Mouse (Mus musculus) MEL (cell line): ENCODE measurements around the gene Ctc1. TPM values are rescaled to one million over a fixed set of nuclear protein-coding genes. Genes with fewer than 3 reads are reported as not detected.

Source experiments
- DNase-seq: peaks from one replicate; pipeline ENCODE4 v3.0.0; 2011; ENCODE audit warnings: low read depth, low spot score
- H3K27ac ChIP-seq: 2 replicates; pipeline ENCODE4 v1.5.1; 2012; ENCODE audit warnings: low read depth, mild to moderate bottlenecking, control low read depth, low read length, moderate library complexity; ENCODE audit not compliant: control insufficient read depth
- H3K27me3 ChIP-seq, 2 experiments: fragments of 150-350 bp in 1 of 2; sonication (generic) in 1 of 2; 2 replicates each; pipeline ENCODE4 v1.6.1; 2012; ENCODE audit warnings: low read length in 2 of 2, mild to moderate bottlenecking in 2 of 2, improper control_type of control experiment in 1 of 2, moderate library complexity in 1 of 2; ENCODE audit not compliant: insufficient read depth in 2 of 2, control insufficient read depth in 1 of 2
- H3K36me3 ChIP-seq, 2 experiments: 2 replicates each; pipeline ENCODE4 v1.6.1; 2012 to 2014; ENCODE audit warnings: low read length in 2 of 2, improper control_type of control experiment in 1 of 2, inconsistent platforms in 1 of 2, mild to moderate bottlenecking in 1 of 2; ENCODE audit not compliant: insufficient read depth in 2 of 2, control insufficient read depth in 1 of 2
- H3K4me1 ChIP-seq, 2 experiments: fragments of 150-350 bp in 1 of 2; sonication (generic) in 1 of 2; 2 replicates each; pipeline ENCODE4 v1.6.1; 2012; ENCODE audit warnings: low read length in 2 of 2, improper control_type of control experiment in 1 of 2, mild to moderate bottlenecking in 1 of 2; ENCODE audit not compliant: insufficient read depth in 2 of 2, control insufficient read depth in 1 of 2
- H3K4me3 ChIP-seq, 2 experiments: fragments of 150-350 bp in 1 of 2; sonication (generic) in 1 of 2; 2 replicates each; pipeline ENCODE4 v1.5.1; 2012; ENCODE audit warnings: low read depth in 2 of 2, low read length in 2 of 2, mild to moderate bottlenecking in 2 of 2, moderate library complexity in 2 of 2, control low read depth in 1 of 2, improper control_type of control experiment in 1 of 2; ENCODE audit not compliant: control insufficient read depth in 1 of 2, insufficient read depth in 1 of 2
- H3K79me2 ChIP-seq: 2 replicates; pipeline ENCODE4 v1.6.1; 2012; ENCODE audit warnings: mild to moderate bottlenecking, low read length, moderate library complexity; ENCODE audit not compliant: control insufficient read depth, poor library complexity, insufficient read depth
- H3K9ac ChIP-seq: 2 replicates; pipeline ENCODE4 v1.6.1; 2012; ENCODE audit warnings: low read depth, mild to moderate bottlenecking, control low read depth, low read length, moderate library complexity; ENCODE audit not compliant: control insufficient read depth, poor library complexity, severe bottlenecking
- H3K9me3 ChIP-seq: fragments of 150-350 bp; sonication (generic); replicated peaks from 2 replicates; pipeline ENCODE4 v1.6.1; 2012; ENCODE audit warnings: mild to moderate bottlenecking, low read length, improper control_type of control experiment, moderate library complexity; ENCODE audit not compliant: insufficient read depth
- CHD1 ChIP-seq: IDR thresholded peaks from 2 replicates; pipeline ENCODE4 v1.6.1; 2012; ENCODE audit warnings: low read depth, mild to moderate bottlenecking, inconsistent platforms, low read length, improper control_type of control experiment
- CHD2 ChIP-seq: IDR thresholded peaks from 2 replicates; pipeline ENCODE4 v1.6.1; 2011; ENCODE audit warnings: low read length, improper control_type of control experiment
- EP300 ChIP-seq, 2 experiments: IDR thresholded peaks; 2 replicates each; pipeline ENCODE4 v1.6.1; 2011; ENCODE audit warnings: improper control_type of control experiment in 2 of 2, low read length in 2 of 2, low read depth in 1 of 2, mild to moderate bottlenecking in 1 of 2
- GABPA ChIP-seq: IDR thresholded peaks from 2 replicates; pipeline ENCODE4 v1.6.1; 2012; ENCODE audit warnings: low read depth, mild to moderate bottlenecking, inconsistent platforms, low read length, improper control_type of control experiment, moderate library complexity
- GATA1 ChIP-seq: IDR thresholded peaks from 2 replicates; pipeline ENCODE4 v1.6.1; 2011; ENCODE audit warnings: low read depth, low read length, improper control_type of control experiment
- HCFC1 ChIP-seq: IDR thresholded peaks from 2 replicates; pipeline ENCODE4 v1.6.1; 2012; ENCODE audit warnings: low read depth, mild to moderate bottlenecking, inconsistent platforms, low read length, improper control_type of control experiment, moderate library complexity
- JUND ChIP-seq: IDR thresholded peaks from 2 replicates; pipeline ENCODE4 v1.6.1; 2011; ENCODE audit warnings: low read depth, mild to moderate bottlenecking, improper control_type of control experiment, low read length
- KAT2A ChIP-seq: conservative IDR thresholded peaks from 2 replicates; pipeline ENCODE4 v1.6.1; 2012; ENCODE audit warnings: low read depth, low read length, improper control_type of control experiment, inconsistent platforms
- MAZ ChIP-seq: IDR thresholded peaks from 2 replicates; pipeline ENCODE4 v1.6.1; 2012; ENCODE audit warnings: low read depth, mild to moderate bottlenecking, inconsistent platforms, low read length, improper control_type of control experiment
- MXI1 ChIP-seq: IDR thresholded peaks from 2 replicates; pipeline ENCODE4 v1.6.1; 2011; ENCODE audit warnings: mild to moderate bottlenecking, low read depth, low read length, improper control_type of control experiment
- MYC ChIP-seq: IDR thresholded peaks from 2 replicates; pipeline ENCODE4 v1.6.1; 2011; ENCODE audit warnings: low read depth, mild to moderate bottlenecking, low read length, improper control_type of control experiment, moderate library complexity
- NRF1 ChIP-seq: IDR thresholded peaks from 2 replicates; pipeline ENCODE4 v1.6.1; 2014; ENCODE audit warnings: low read depth, mild to moderate bottlenecking, inconsistent platforms, low read length, improper control_type of control experiment, moderate library complexity; ENCODE audit not compliant: poor library complexity, insufficient read depth, severe bottlenecking
- POLR2A ChIP-seq, 2 experiments: IDR thresholded peaks; 2 replicates each; pipeline ENCODE4 v1.6.1; 2011 to 2012; ENCODE audit warnings: low read length in 2 of 2, mild to moderate bottlenecking in 2 of 2, control low read depth in 1 of 2, improper control_type of control experiment in 1 of 2, low read depth in 1 of 2, moderate library complexity in 1 of 2; ENCODE audit not compliant: control insufficient read depth in 1 of 2, insufficient read depth in 1 of 2, poor library complexity in 1 of 2
- POLR2AphosphoS2 ChIP-seq: IDR thresholded peaks from 2 replicates; pipeline ENCODE4 v1.6.1; 2011; ENCODE audit warnings: low read length, improper control_type of control experiment
- RAD21 ChIP-seq: IDR thresholded peaks from 2 replicates; pipeline ENCODE4 v1.6.1; 2011; ENCODE audit warnings: mild to moderate bottlenecking, low read depth, low read length, improper control_type of control experiment
- RCOR1 ChIP-seq: IDR thresholded peaks from 2 replicates; pipeline ENCODE4 v1.6.1; 2012; ENCODE audit warnings: low read depth, mild to moderate bottlenecking, inconsistent platforms, low read length, improper control_type of control experiment
- SIN3A ChIP-seq: IDR thresholded peaks from 2 replicates; pipeline ENCODE4 v1.6.1; 2012; ENCODE audit warnings: low read length, improper control_type of control experiment, inconsistent platforms
- SMC3 ChIP-seq: IDR thresholded peaks from 2 replicates; pipeline ENCODE4 v1.6.1; 2011; ENCODE audit warnings: low read depth, low read length, improper control_type of control experiment
- TAL1 ChIP-seq: IDR thresholded peaks from 2 replicates; pipeline ENCODE4 v1.6.1; 2012; ENCODE audit warnings: mild to moderate bottlenecking, inconsistent platforms, low read length, moderate library complexity, mixed read lengths
- TBP ChIP-seq: IDR thresholded peaks from 2 replicates; pipeline ENCODE4 v1.8.0; 2011; ENCODE audit warnings: low read depth, low read length, improper control_type of control experiment
- UBTF ChIP-seq: IDR thresholded peaks from 2 replicates; pipeline ENCODE4 v1.6.1; 2012; ENCODE audit warnings: low read depth, mild to moderate bottlenecking, inconsistent platforms, low read length, improper control_type of control experiment, moderate library complexity, borderline replicate concordance; ENCODE audit not compliant: insufficient read depth
- USF1 ChIP-seq: IDR thresholded peaks from 2 replicates; pipeline ENCODE4 v1.6.1; 2014; ENCODE audit warnings: low read depth, mild to moderate bottlenecking, inconsistent platforms, low read length, improper control_type of control experiment, moderate library complexity
- USF2 ChIP-seq, 2 experiments: IDR thresholded peaks; 2 replicates each; pipeline ENCODE4 v1.6.1; 2011 to 2012; ENCODE audit warnings: improper control_type of control experiment in 2 of 2, low read length in 2 of 2, borderline replicate concordance in 1 of 2, inconsistent platforms in 1 of 2, low read depth in 1 of 2, mild to moderate bottlenecking in 1 of 2; ENCODE audit not compliant: insufficient read depth in 1 of 2
- ZKSCAN1 ChIP-seq: IDR thresholded peaks from 2 replicates; pipeline ENCODE4 v1.6.1; 2012; ENCODE audit warnings: low read depth, mild to moderate bottlenecking, inconsistent platforms, low read length, improper control_type of control experiment, moderate library complexity
- ZMIZ1 ChIP-seq: IDR thresholded peaks from 2 replicates; pipeline ENCODE4 v1.6.1; 2012; ENCODE audit warnings: low read depth, mild to moderate bottlenecking, inconsistent platforms, low read length, improper control_type of control experiment, moderate library complexity
- polyA plus RNA-seq, 2 experiments: library from polyadenylated mRNA; stranded (reverse) in 1 of 2; unstranded in 1 of 2; fragments of >175 nt in 1 of 2; fragments of >200 nt in 1 of 2; gene quantifications; 2 replicates each; pipeline versions ENCODE4 v1.2.1 to v1.2.4; 2012; ENCODE audit warnings: low replicate concordance in 2 of 2, low read depth in 1 of 2; ENCODE audit not compliant: insufficient read length in 2 of 2, insufficient read depth in 1 of 2, missing spikeins in 1 of 2
- total RNA-seq: library from RNA; depleted of rRNA; stranded (reverse); fragments of 300-350 nt; gene quantifications from 2 replicates; pipeline ENCODE4 v1.2.3, GENCODE M21; 2012

Gene Ctc1
- total and polyA plus RNA-seq, 3 experiments: 16.0 to 59.1 TPM; not detected in 1

DNA sequence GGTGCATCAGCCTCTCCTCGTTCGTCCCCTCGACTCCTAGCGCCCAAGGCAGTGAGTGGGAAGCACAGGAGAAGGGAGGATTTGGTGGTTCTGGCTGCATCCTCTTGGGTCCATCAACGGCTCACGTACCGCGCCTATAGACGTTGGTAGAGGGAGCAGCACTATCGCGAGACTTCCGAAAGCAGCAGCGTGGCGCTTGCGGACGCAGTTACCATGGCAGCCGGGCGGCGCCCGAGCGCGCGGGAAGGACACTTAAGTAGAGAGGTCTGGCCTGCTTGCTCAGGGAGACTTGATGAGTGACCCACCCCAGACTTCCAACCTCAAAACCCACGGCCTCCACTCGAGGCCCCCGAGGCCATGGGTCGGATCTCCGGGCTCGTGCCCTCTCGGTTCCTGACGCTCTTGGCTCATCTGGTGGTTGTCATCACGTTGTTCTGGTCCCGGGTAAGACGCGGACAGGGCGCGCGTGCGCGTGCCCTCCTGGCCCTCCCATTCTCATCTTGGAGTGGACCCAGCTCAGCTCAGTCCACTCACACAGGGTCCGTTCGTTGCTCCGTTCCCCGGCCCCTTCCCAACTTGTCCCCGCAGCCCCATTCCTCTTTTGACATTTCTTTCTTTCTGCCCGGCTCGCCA lies 55.0 kb downstream of the Ctc1 start, which contains the start of gene Tmem107 (continued):
- TF ChIP-seq SMC3 (no peak), POLR2AphosphoS2 (peak; percentile 82; the same call in 1 of the 2 replicates), NRF1 (peak; percentile 86), MYC (peak; percentile 86), ZKSCAN1 (no peak), JUND (no peak), KAT2A (no peak), CHD2 (peak; percentile 95), MAZ (no peak), RAD21 (no peak), ZMIZ1 (peak; percentile 47; the same call in 1 of the 2 replicates), POLR2A (IDR thresholded peaks at IDR 0.05; ENCODE audit: control insufficient read depth in 1 of 2, insufficient read depth in 1 of 2, low read depth in 1 of 2, low read length in 2 of 2, poor library complexity in 1 of 2) (peak; percentile 75 to 94), CHD1 (no peak), UBTF (no peak), RCOR1 (no peak), TAL1 (no peak), USF2 (IDR thresholded peaks at IDR 0.05; ENCODE audit: borderline replicate concordance in 1 of 2, insufficient read depth in 1 of 2, low read depth in 1 of 2, low read length in 2 of 2) (no peak), EP300 (IDR thresholded peaks at IDR 0.05; ENCODE audit: low read depth in 1 of 2, low read length in 2 of 2) (no peak), MXI1 (peak; percentile 95), TBP (peak; percentile 85), USF1 (no peak), GATA1 (no peak), HCFC1 (peak; percentile 68)
- TF ChIP-seq, all 39 proteins: peak for 15

- H3K79me2 ChIP-seq: peaks cover 5% of the 10 kb centered on the region; the same call in 1 of the 2 replicates
- no peaks in the 10 kb centered on the region for H3K9me3 ChIP-seq
- H3K27me3 ChIP-seq: no peaks in the 10 kb centered on the region
- H3K4me3 ChIP-seq: peak overlapping the region; percentile 49 to 75
- peak overlapping the region; percentile 77 for H3K9ac ChIP-seq
- peak overlapping the region; percentile 56 for H3K27ac ChIP-seq
- no peak for TF ChIP-seq JUND
- no peak for TF ChIP-seq GABPA
- no peak for TF ChIP-seq SIN3A
- TF ChIP-seq USF1: no peak
- no peak for TF ChIP-seq CHD2
- no peak for TF ChIP-seq ZKSCAN1
- no peak for TF ChIP-seq TAL1
- H3K36me3 ChIP-seq: peaks cover 0 to 2% of the 10 kb centered on the region in 2 experiments; a peak in 1 of 4 replicates
- peaks cover 0 to 2% of the 10 kb centered on the region in 2 experiments; a peak in 1 of 4 replicates for H3K4me1 ChIP-seq
- no peak for DNase-seq
These were observed 55.6 kb downstream of the Ctc1 start for GRCm38 (mm10) chr11:69071262-69071661.
